Comparison of ENCODE assay signal across 8 mouse cellular contexts in genomic region chr10:117629169-117629971, GRCm38 (mm10). TPM values are rescaled to one million over a fixed set of nuclear protein-coding genes. Genes with fewer than 3 reads are reported as not detected.
DNase-seq lines count a peak whose midpoint lies in the region; ATAC-seq and TF ChIP-seq lines count a peak whose summit lies in the region.

Gene Cpm (plus strand): TSS chr10:117629500.

- DNase-seq in adrenal gland, postnatal 25 days: peak; percentile 90
- peak; percentile 43 for DNase-seq in heart, postnatal 0 days (ENCODE audit: low spot score)
- DNase-seq in kidney, postnatal 25 days: peak; percentile 81 to 90
- peak; percentile 86 for DNase-seq in lung, adult 2 months
- DNase-seq in thymus, adult 18-20 months: peak; percentile 60 to 66

- no peak within 1 kb of the TSS for H3K4me3 ChIP-seq in C2C12 (ENCODE audit: insufficient read depth, poor library complexity, severe bottlenecking)
- H3K4me3 ChIP-seq in heart, postnatal 0 days (ENCODE audit: low read depth, low read length): peak within 1 kb of the TSS; percentile 63
- H3K4me3 ChIP-seq in lung, adult 2 months (replicated peaks; ENCODE audit: extremely low read depth, low read depth, low read length): peak within 1 kb of the TSS; percentile 82
- H3K4me3 ChIP-seq in neural tube, embryonic 15.5 days (replicated peaks): peak within 1 kb of the TSS; percentile 54

- no peaks in the 10 kb centered on the region for H3K9me3 ChIP-seq in heart, postnatal 0 days (replicated peaks; ENCODE audit: control insufficient read depth, low read length)
- H3K9me3 ChIP-seq in neural tube, embryonic 15.5 days (replicated peaks): no peaks in the 10 kb centered on the region

- no peaks in the 10 kb centered on the region for H3K79me3 ChIP-seq in C2C12 (ENCODE audit: low read depth)

- no peak for TF ChIP-seq EP300 in heart, postnatal 0 days (IDR thresholded peaks at IDR 0.05; ENCODE audit: low read depth)

- H3K27ac ChIP-seq in heart, postnatal 0 days (ENCODE audit: low read depth): no peak within 1 kb of the TSS
- no peak within 1 kb of the TSS for H3K27ac ChIP-seq in neural tube, embryonic 15.5 days (replicated peaks)

- H3K36me3 ChIP-seq in C2C12 (ENCODE audit: control insufficient read depth, insufficient read depth): no peaks in the 10 kb centered on the region
- no peaks in the 10 kb centered on the region for H3K36me3 ChIP-seq in heart, postnatal 0 days (replicated peaks; ENCODE audit: control insufficient read depth, insufficient read depth, low read length)
- no peaks in the 10 kb centered on the region for H3K36me3 ChIP-seq in neural tube, embryonic 15.5 days

- peaks cover 15% of the 10 kb centered on the region for H3K27me3 ChIP-seq in C2C12 (ENCODE audit: control insufficient read depth, insufficient read depth, insufficient read length)
- peaks cover 56% of the 10 kb centered on the region for H3K27me3 ChIP-seq in heart, postnatal 0 days (ENCODE audit: control insufficient read depth, insufficient read depth, low read length)
- H3K27me3 ChIP-seq in neural tube, embryonic 15.5 days (replicated peaks): peaks cover 46% of the 10 kb centered on the region

- peak within 1 kb of the TSS; percentile 75 for H3K4me2 ChIP-seq in heart, postnatal 0 days (ENCODE audit: low read depth, low read length)
- H3K4me2 ChIP-seq in neural tube, embryonic 15.5 days: peak within 1 kb of the TSS; percentile 96

- H3K4me1 ChIP-seq in heart, postnatal 0 days (ENCODE audit: control insufficient read depth, insufficient read depth): no peaks in the 10 kb centered on the region; the same call in 1 of the 2 replicates
- H3K4me1 ChIP-seq in lung, adult 2 months (ENCODE audit: control insufficient read depth, insufficient read depth, low read length): peaks cover 3% of the 10 kb centered on the region
- peaks cover 15% of the 10 kb centered on the region for H3K4me1 ChIP-seq in neural tube, embryonic 15.5 days

- peak; percentile 65 for ATAC-seq in erythroid progenitor cell, adult 5-6 weeks (replicated peaks; ENCODE audit: low FRiP score, poor library complexity, severe bottlenecking)
- ATAC-seq in heart, postnatal 0 days (ENCODE audit: insufficient read depth, low read depth): peak; percentile 93
- peak; percentile 77 for ATAC-seq in neural tube, embryonic 15.5 days (ENCODE audit: low FRiP score)

- no peak within 1 kb of the TSS for H3K9ac ChIP-seq in heart, postnatal 0 days (replicated peaks; ENCODE audit: low read depth, low read length)
- H3K9ac ChIP-seq in neural tube, embryonic 15.5 days (replicated peaks): peak within 1 kb of the TSS; percentile 29; the same call in 1 of the 2 replicates

- TF ChIP-seq CTCF in C2C12 (IDR thresholded peaks at IDR 0.05; ENCODE audit: control insufficient read depth, insufficient read depth, insufficient read length): no peak
- TF ChIP-seq CTCF in heart, postnatal 0 days (IDR thresholded peaks at IDR 0.05; ENCODE audit: low read depth): no peak
- no peak for TF ChIP-seq CTCF in lung, adult 2 months (IDR thresholded peaks at IDR 0.05; ENCODE audit: insufficient read depth, low read length)

- WGBS in heart, postnatal 0 days: under 1% methylated on average over 72 of the region's 73 CpGs
- under 1% methylated on average over 73 of the region's 73 CpGs for WGBS in lung, adult 2 months
- under 1% methylated on average over 66 of the region's 73 CpGs for WGBS in neural tube, embryonic 15.5 days

- peak; percentile 92 for TF ChIP-seq POLR2A in lung, adult 2 months (IDR thresholded peaks at IDR 0.05; ENCODE audit: borderline replicate concordance, extremely low read depth, low read depth, low read length)

- no peaks in the 10 kb centered on the region for H3K79me2 ChIP-seq in C2C12 (ENCODE audit: control insufficient read depth, insufficient read depth)

- peak within 1 kb of the TSS; percentile 6 for H3ac ChIP-seq in C2C12 (ENCODE audit: control insufficient read depth, insufficient read length, low read depth)

TF ChIP-seq in C2C12, 6 proteins besides CTCF, POLR2A, EP300 and RAD21:
- TF ChIP-seq USF1 (IDR thresholded peaks at IDR 0.05; ENCODE audit: low read depth) (no peak), FOSL1 (IDR thresholded peaks at IDR 0.05; ENCODE audit: insufficient read depth, low read length, poor library complexity, severe bottlenecking) (no peak), CEBPB (IDR thresholded peaks at IDR 0.05; ENCODE audit: low read depth) (no peak), MYOG (IDR thresholded peaks at IDR 0.05; ENCODE audit: control insufficient read depth, extremely low read depth, insufficient read length) (no peak), MAX (IDR thresholded peaks at IDR 0.05) (no peak), MYOD1 (IDR thresholded peaks at IDR 0.05; ENCODE audit: control insufficient read depth, insufficient read length, low read depth) (no peak)

RNA-seq across cellular contexts. Expression of gene Cpm, which starts in this region (rescaled TPM):
- 0.06 TPM for polyA plus RNA-seq in C2C12 (2012; fragmentation: generic; extraction: Trizol)
- total RNA-seq in adrenal gland, postnatal 25 days (2021): 26.0 and 27.0 TPM in 2 replicates
- 3.2 and 5.4 TPM in 2 replicates for total RNA-seq in erythroid progenitor cell, adult 5-6 weeks (2015; ENCODE audit: low replicate concordance)
- 1.9 and 9.6 TPM in 2 replicates for total RNA-seq in erythroid progenitor cell, adult 5-6 weeks (2017; ENCODE audit: low replicate concordance)
- total RNA-seq in heart, postnatal 0 days (2014; rRNA removed; ENCODE audit: low replicate concordance): 0.53 and 4.7 TPM in 2 replicates
- 2.0 and 2.1 TPM in 2 replicates for polyA plus RNA-seq in heart, postnatal 0 days (2015; fragmentation: Nextera tagmentation; extraction: Ambion mirVana)
- polyA plus RNA-seq in lung, adult 2 months (2012; rRNA removed): 104 and 117 TPM in 2 replicates
- polyA plus RNA-seq in neural tube, embryonic 15.5 days (2015; fragmentation: Nextera tagmentation; extraction: Ambion mirVana): 4.1 and 12.9 TPM in 2 replicates
